Mouse (Mus musculus) cerebellum, adult (tissue): ENCODE results near the gene Letm1.

Experiments
- ATAC-seq: cut with Nextera tagmentation; 2 replicates; pipeline ENCODE4 v1.9.2; 2017; ENCODE audit warnings: mild to moderate bottlenecking, moderate library complexity, mixed read lengths; ENCODE audit not compliant: insufficient number of reproducible peaks, low FRiP score, low TSS enrichment

Letm1 gene

DNA sequence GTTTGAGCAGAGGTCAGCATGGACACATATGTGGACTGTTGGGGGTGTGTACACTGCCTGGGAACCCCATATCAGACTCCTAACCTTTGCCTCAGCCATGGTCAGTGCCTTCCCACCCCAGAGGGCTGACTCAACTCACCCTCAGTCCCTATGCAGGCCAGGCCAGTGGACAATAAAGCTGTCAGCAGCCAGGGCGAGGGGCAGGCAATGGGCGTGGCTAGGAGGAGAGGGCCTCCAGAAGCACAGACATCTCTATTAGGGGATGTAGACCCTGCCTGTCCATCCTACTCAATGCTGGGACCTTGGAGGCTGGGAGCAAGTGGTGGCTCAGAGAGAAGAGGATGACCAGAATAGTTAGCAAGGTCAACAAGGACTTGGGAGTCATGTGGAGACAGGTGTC lies 67.4 kb downstream of the Letm1 start:
- no peak for ATAC-seq

DNA sequence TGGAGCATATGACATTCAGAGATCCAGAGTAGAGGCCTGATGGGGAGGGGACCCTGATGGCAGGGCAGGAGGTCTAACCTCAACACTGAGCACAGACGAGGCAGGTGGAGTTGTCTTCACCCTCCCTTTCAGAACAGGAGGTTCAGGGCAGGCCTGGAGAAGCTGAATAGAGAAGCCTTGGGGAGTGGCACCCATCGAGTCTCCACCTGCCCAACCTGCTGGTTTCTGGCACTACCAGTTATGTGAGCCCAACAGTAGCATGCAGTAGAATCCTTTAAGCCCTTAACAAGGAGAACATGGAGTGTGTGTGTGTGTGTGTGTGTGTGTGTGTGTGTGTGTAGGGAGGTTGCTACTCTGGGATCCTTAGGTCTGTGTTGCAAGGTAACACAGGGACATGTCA lies 70.1 kb downstream of the Letm1 start:
- no peak for ATAC-seq

DNA sequence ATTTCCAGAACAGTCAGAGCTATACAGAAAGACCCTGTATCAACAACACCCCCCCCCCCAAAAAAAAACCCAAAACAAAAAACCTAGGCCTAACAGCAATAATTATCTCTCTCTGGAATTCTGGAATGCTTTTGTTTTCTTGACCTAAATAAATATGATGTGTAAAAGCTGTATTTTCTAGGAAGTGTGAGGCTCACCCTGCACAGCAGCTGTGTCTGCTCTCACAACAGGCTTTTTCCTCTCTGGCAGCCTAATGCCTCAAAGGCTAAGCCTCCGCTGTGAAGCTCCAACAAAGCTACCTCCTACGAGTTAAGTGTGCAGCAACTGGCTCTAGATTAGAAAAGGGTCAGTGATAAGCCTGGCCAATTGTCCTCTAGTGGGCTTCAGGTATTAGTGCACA lies 73.6 kb downstream of the Letm1 start:
- ATAC-seq = no peak

- ATAC-seq = no peak
Observed at GRCm38 (mm10) chr5:33707163-33707562, 75.5 kb downstream of the Letm1 start.

DNA sequence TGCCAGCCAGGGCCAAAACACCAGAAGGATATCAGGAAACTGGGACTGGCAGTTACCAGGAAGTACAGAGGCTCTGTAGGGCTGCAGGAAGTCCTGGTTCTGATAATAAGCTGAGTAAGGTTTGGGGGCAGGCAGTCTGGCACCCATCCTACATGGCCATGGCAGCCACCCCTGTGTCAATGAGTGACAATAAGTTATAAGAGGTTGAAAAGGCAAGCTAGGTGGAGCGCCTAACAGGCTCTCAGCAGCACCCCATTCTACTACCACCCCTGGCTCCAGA lies 76.3 kb downstream of the Letm1 start:
- no peak for ATAC-seq

DNA sequence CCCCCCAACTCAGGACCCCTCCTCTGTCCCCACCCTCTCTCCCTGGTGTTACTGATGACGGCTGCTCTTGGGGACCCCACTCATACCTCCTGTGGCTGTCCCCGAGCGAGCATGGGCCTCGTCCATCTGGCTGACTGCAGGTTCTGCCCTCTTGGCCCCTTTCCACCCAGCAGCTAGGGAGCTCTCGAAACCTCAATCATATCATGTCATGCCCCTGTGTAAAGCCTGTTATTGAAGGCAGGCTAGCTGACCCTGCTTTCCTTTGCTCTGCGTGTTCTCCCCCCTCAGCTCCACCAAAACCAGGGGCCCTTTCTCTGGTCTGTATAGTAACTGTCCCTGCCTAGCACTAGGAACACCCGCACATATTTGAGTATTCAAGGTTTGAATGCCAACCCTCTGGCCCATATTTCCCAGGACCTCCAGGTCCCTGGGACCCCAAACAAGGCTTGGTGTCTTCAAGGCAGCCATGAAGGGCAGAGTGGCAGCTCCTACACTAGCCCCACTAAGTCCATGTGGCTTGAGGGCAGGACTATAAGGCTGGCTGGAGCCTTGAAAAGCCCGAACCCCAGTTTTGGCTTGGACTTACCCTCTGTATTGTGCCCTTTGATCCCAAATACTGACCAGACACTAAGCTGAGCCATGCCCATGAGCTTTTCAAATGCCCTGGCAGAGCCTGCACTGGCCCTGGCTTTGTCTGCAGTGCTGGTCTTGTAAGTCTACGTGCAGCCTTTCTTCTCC lies 76.8 kb downstream of the Letm1 start:
- ATAC-seq = no peak

- no peak for ATAC-seq
Observed at GRCm38 (mm10) chr5:33704945-33705611, 77.5 kb downstream of the Letm1 start.

- no peak for ATAC-seq
Observed at GRCm38 (mm10) chr5:33703999-33704398, 78.6 kb downstream of the Letm1 start.

DNA sequence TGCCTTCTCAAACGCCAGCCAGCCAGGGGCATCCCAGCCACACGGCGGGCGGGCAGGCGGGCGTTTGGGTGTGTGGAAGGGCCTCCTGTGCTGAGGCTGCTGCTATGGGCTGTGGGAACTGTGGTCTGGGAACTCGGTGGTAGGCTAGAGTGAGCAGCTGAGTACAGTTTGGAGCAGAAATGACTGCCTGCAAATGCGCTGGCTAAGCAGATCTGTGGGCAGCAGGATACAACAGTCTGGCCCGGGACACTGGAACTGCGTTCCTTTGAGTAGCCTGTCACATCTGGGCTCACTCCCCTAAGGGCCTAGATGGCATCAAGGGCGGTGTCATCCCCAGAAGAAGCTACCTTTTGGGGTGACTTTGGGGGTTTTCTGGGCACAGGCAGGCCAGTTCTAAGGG lies 80.8 kb downstream of the Letm1 start:
- ATAC-seq = no peak

GRCm38 (mm10) chr5:33700010-33700409 lies 82.6 kb downstream of the Letm1 start:
- no peak for ATAC-seq

DNA sequence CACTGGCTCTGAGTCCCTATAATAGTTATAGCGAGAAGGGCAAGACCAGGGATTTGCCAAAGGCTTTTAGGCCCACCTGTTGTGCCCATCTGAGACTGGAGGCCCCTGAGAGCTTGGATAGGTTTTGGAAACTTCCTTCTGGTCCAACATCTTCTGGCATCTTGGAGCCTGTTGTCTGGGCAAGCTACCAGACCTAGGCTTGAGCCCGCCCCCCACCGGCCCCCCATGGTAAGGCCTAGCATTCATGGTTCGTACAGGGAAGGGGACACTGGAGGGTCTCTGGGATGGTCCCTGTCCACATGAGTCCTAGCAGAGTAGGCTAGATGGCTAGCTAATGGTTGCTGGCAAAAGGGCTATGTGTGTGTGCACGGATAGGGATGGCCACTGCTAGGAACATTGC lies 83.9 kb downstream of the Letm1 start:
- ATAC-seq = no peak

- no peak for ATAC-seq
Observed at GRCm38 (mm10) chr5:33697947-33698512, 84.6 kb downstream of the Letm1 start.

DNA sequence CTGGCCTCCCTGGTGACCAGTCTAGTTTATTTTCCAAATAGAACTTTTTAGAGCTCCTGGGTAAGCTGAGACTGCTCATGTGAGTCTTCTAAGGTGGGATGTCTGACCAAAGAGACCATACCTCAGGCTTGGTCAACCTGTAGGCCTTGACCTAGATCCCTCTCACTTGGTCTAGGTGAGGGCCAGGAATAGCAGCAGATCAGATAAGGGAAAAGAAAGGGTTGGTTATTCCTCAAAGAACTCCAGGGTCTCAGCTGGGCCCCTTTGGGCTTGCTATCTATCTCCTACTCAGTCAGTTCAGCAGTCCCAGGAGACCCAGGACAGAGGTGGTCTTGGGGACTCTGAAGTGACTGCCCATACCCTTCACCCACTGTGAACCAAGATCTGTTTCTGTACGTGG lies 85.1 kb downstream of the Letm1 start:
- ATAC-seq = no peak

- no peak for ATAC-seq
Observed at GRCm38 (mm10) chr5:33696430-33696829, 86.2 kb downstream of the Letm1 start.

GRCm38 (mm10) chr5:33695718-33696121 lies 86.9 kb downstream of the Letm1 start:
- no peak for ATAC-seq

DNA sequence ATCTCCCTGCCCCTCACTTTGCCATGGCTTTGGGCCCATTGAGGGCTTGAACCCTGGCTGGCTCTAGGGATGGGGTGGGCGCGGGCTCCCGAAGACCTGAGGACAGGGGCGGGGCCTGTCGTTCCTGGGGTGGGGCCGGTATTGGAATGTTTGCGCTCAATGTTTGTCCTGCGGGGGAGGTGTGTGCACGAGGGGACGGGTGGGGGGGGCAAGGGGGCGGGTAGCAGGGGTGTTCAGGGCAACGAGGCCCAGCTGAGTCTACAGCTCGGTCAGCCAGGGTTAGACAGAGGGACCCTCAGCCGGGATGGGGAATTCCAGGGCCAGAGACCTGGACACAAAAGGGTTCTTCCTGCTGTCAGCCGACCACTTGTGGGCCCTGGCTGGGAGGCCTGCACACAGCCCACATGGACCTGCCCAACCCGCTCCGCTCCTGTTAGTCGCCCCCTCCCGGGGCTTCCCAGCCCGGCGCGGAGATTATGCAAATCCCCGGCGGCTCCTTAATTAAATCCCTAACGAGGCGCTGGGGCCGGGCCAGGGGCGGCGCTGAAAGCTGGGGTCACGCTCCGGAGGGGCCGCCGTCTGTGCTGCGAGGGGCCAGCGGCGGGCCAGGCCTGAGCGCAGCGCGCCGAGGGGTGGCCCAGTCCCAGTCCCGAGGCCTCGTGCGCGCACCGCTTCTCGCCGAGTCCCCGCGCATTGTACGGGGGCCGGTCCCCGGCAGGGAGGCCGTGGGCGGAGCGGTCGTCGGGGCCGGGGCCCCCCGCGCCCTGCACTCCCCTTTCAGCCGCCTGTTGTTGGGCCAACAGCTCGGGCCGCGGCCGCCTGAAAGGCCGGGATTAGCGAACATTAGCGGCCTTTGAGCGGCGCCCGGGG lies 87.5 kb downstream of the Letm1 start:
- no peak for ATAC-seq

GRCm38 (mm10) chr5:33694461-33694847 lies 88.2 kb downstream of the Letm1 start:
- no peak for ATAC-seq

GRCm38 (mm10) chr5:33692393-33692792 lies 90.2 kb downstream of the Letm1 start:
- no peak for ATAC-seq

DNA sequence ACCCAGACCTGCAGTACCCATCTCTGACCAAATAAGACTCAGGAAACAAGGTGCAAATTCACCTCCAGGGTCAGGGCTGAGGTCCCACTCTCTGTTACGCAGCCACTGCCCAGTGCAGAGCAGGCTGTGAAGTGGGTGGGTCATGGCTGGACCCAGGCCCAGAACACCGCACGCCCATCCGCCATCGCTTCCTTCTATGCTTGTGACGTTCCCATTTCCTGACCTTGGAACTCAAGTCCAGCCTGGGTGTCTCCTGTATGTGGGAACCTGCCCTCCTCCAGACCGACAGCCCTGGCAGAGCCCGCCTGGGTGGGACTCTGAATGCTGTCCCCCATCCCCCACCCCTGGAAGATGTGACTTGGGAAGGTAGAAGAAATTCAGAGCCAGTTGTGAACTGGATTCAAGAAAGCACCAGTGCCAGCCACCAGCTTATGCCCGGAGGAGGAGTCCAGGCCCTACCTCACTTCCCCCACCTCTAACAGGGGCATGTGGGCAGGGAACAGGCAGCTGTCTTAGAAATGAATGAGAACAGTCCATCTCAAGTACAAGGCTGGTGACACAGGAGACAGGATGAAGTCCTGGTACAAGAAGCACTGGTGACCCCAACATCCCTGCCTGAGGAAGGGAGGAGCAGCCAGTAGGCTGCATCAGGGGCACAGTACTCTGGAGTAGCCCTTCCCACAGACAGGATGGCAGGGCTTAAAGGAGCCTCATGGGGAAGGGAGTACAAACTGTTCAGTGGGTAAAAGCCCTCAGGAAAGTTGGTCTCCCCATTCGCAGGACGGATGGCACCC lies 92.6 kb downstream of the Letm1 start:
- no peak for ATAC-seq
